In genomic region chr10:127195328-127196129, GRCm38 (mm10) we compare ENCODE assay signal across 8 mouse cellular contexts. TPM values are rescaled to one million over a fixed set of nuclear protein-coding genes. Genes with fewer than 3 reads are reported as not detected.
DNase-seq lines count a peak whose midpoint lies in the region; ATAC-seq and TF ChIP-seq lines count a peak whose summit lies in the region.

Gene Dtx3 (minus strand): TSS chr10:127195728.

- peak; percentile 41; the same call in 1 of the 2 replicates for ATAC-seq in heart, embryonic 11.5 days (replicated peaks; ENCODE audit: insufficient number of reproducible peaks, low FRiP score, low TSS enrichment)
- peak; percentile 41 for ATAC-seq in kidney, embryonic 14.5 days (ENCODE audit: low FRiP score, low TSS enrichment)
- ATAC-seq in liver, embryonic 15.5 days (ENCODE audit: insufficient read depth): peak; percentile 56
- no peak for ATAC-seq in frontal cortex, adult (ENCODE audit: low TSS enrichment)

- H3K4me2 ChIP-seq in heart, embryonic 11.5 days: peak within 1 kb of the TSS; percentile 96
- H3K4me2 ChIP-seq in kidney, embryonic 14.5 days (replicated peaks; ENCODE audit: low read depth, low read length): peak within 1 kb of the TSS; percentile 53
- H3K4me2 ChIP-seq in liver, embryonic 15.5 days: peak within 1 kb of the TSS; percentile 95

- DNase-seq in CD4-positive helper T cell, adult 2 months (ENCODE audit: low read depth, low spot score): peak; percentile 58
- peak; percentile 75 for DNase-seq in NIH3T3 (ENCODE audit: low read depth)
- DNase-seq in embryonic facial prominence, embryonic 10.5 days (ENCODE audit: low spot score): peak; percentile 79

- H3K4me3 ChIP-seq in embryonic facial prominence, embryonic 10.5 days: peak within 1 kb of the TSS; percentile 74
- H3K4me3 ChIP-seq in heart, embryonic 11.5 days (ENCODE audit: low read depth, low read length): peak within 1 kb of the TSS; percentile 94
- H3K4me3 ChIP-seq in kidney, embryonic 14.5 days (ENCODE audit: low read length): peak within 1 kb of the TSS; percentile 94
- H3K4me3 ChIP-seq in liver, embryonic 15.5 days (replicated peaks): peak within 1 kb of the TSS; percentile 85
- H3K4me3 ChIP-seq in olfactory bulb, adult 2 months (ENCODE audit: insufficient read depth, low read depth, low read length): peak within 1 kb of the TSS; percentile 91

- no peaks in the 10 kb centered on the region for H3K9me3 ChIP-seq in embryonic facial prominence, embryonic 10.5 days
- no peaks in the 10 kb centered on the region for H3K9me3 ChIP-seq in heart, embryonic 11.5 days (replicated peaks; ENCODE audit: control insufficient read depth, low read length)
- no peaks in the 10 kb centered on the region for H3K9me3 ChIP-seq in kidney, embryonic 14.5 days (ENCODE audit: control insufficient read depth, low read length)
- H3K9me3 ChIP-seq in liver, embryonic 15.5 days (replicated peaks): no peaks in the 10 kb centered on the region

- H3K4me1 ChIP-seq in embryonic facial prominence, embryonic 10.5 days: peaks cover 67% of the 10 kb centered on the region
- H3K4me1 ChIP-seq in heart, embryonic 11.5 days (ENCODE audit: control insufficient read depth, insufficient read depth, low read length): peaks cover 25% of the 10 kb centered on the region
- H3K4me1 ChIP-seq in kidney, embryonic 14.5 days (ENCODE audit: control insufficient read depth, insufficient read depth, low read length): peaks cover 18% of the 10 kb centered on the region; the same call in 1 of the 2 replicates
- peaks cover 68% of the 10 kb centered on the region for H3K4me1 ChIP-seq in liver, embryonic 15.5 days (replicated peaks)
- H3K4me1 ChIP-seq in olfactory bulb, adult 2 months (ENCODE audit: control insufficient read depth, insufficient read depth, low read length): peaks cover 39% of the 10 kb centered on the region

- WGBS in embryonic facial prominence, embryonic 10.5 days: under 1% methylated on average over 46 of the region's 47 CpGs
- 2% methylated on average over 36 of the region's 47 CpGs for WGBS in heart, embryonic 11.5 days (ENCODE audit: insufficient replicate concordance)
- under 1% methylated on average over 32 of the region's 47 CpGs for WGBS in kidney, embryonic 14.5 days
- under 1% methylated on average over 43 of the region's 47 CpGs for WGBS in liver, embryonic 15.5 days (ENCODE audit: insufficient replicate concordance)
- WGBS in olfactory bulb, adult 2 months: under 1% methylated on average over 44 of the region's 47 CpGs

- peaks cover 64% of the 10 kb centered on the region for H3K36me3 ChIP-seq in embryonic facial prominence, embryonic 10.5 days (replicated peaks)
- H3K36me3 ChIP-seq in heart, embryonic 11.5 days (ENCODE audit: control insufficient read depth, insufficient read depth, low read length): 0 out of 2 replicates have a peak, but pooled peaks cover 2% of the 10 kb centered on the region
- H3K36me3 ChIP-seq in kidney, embryonic 14.5 days (ENCODE audit: control insufficient read depth, insufficient read depth, low read length): peaks cover 35% of the 10 kb centered on the region; the same call in 1 of the 2 replicates
- H3K36me3 ChIP-seq in liver, embryonic 15.5 days (replicated peaks): peaks cover 40% of the 10 kb centered on the region

- peak within 1 kb of the TSS; percentile 94 for H3K27ac ChIP-seq in embryonic facial prominence, embryonic 10.5 days (replicated peaks)
- H3K27ac ChIP-seq in heart, embryonic 11.5 days (ENCODE audit: low read depth, low read length): peak within 1 kb of the TSS; percentile 94
- H3K27ac ChIP-seq in kidney, embryonic 14.5 days (ENCODE audit: low read depth, low read length): peak within 1 kb of the TSS; percentile 95
- H3K27ac ChIP-seq in liver, embryonic 15.5 days (replicated peaks): peak within 1 kb of the TSS; percentile 93
- peak within 1 kb of the TSS; percentile 99 for H3K27ac ChIP-seq in olfactory bulb, adult 2 months (ENCODE audit: insufficient read depth, low read depth, low read length)

- no peak for TF ChIP-seq POLR2A in olfactory bulb, adult 2 months (IDR thresholded peaks at IDR 0.05; ENCODE audit: insufficient read depth, low read depth, low read length)

- peak within 1 kb of the TSS; percentile 95 for H3K9ac ChIP-seq in heart, embryonic 11.5 days (ENCODE audit: low read depth, low read length)
- peak within 1 kb of the TSS; percentile 85 for H3K9ac ChIP-seq in kidney, embryonic 14.5 days (ENCODE audit: low read depth, low read length)
- H3K9ac ChIP-seq in liver, embryonic 15.5 days: peak within 1 kb of the TSS; percentile 91

- TF ChIP-seq CTCF in olfactory bulb, adult 2 months (IDR thresholded peaks at IDR 0.05; ENCODE audit: insufficient read depth, low read depth, low read length): no peak

- no peaks in the 10 kb centered on the region for H3K27me3 ChIP-seq in embryonic facial prominence, embryonic 10.5 days (replicated peaks; ENCODE audit: low read depth, poor library complexity, severe bottlenecking)
- H3K27me3 ChIP-seq in heart, embryonic 11.5 days (ENCODE audit: control insufficient read depth, insufficient read depth, low read length): no peaks in the 10 kb centered on the region
- H3K27me3 ChIP-seq in kidney, embryonic 14.5 days (ENCODE audit: control insufficient read depth, insufficient read depth, low read length): no peaks in the 10 kb centered on the region
- no peaks in the 10 kb centered on the region for H3K27me3 ChIP-seq in liver, embryonic 15.5 days

RNA-seq across cellular contexts. Expression of gene Dtx3, which starts in this region (rescaled TPM):
- polyA plus RNA-seq in embryonic facial prominence, embryonic 10.5 days (2016; fragmentation: Nextera tagmentation; extraction: Ambion mirVana): 107 and 115 TPM in 2 replicates
- 82.3 and 83.0 TPM in 2 replicates for polyA plus RNA-seq in heart, embryonic 11.5 days (2014; fragmentation: Nextera tagmentation; extraction: Ambion mirVana)
- 107 and 117 TPM in 2 replicates for polyA plus RNA-seq in kidney, embryonic 14.5 days (2014; fragmentation: Nextera tagmentation; extraction: Ambion mirVana)
- 16.7 and 16.9 TPM in 2 replicates for polyA plus RNA-seq in liver, embryonic 15.5 days (2015; fragmentation: Nextera tagmentation; extraction: Ambion mirVana)
- 159 TPM in 1 of 2 replicates, not detected in the other for polyA plus RNA-seq in olfactory bulb, adult 2 months (2012; ENCODE audit: insufficient read depth, insufficient read length, low replicate concordance, missing spikeins)
